Mouse (Mus musculus): ENCODE results near the gene C77080. TPM values are rescaled to one million over a fixed set of nuclear protein-coding genes. Genes with fewer than 3 reads are reported as not detected.

Gene C77080
- polyA plus RNA-seq, 1 experiment from 2014 or later: 1.4 TPM

Small RNA genes lying within 50 kb of the gene (microRNA-seq; reads per million reads assigned to microRNA genes)
- gene Gm22994: not detected

Other genes with a start within 250 kb of the C77080 start
- 5.4 and 7.7 TPM in 2 replicates for gene Rnf19b, start 203.1 kb downstream of the C77080 start, polyA plus RNA-seq (2015; fragmentation: Nextera tagmentation; extraction: Ambion mirVana)
- gene Tmem54, start 155.9 kb downstream of the C77080 start, polyA plus RNA-seq (2015; fragmentation: Nextera tagmentation; extraction: Ambion mirVana): 0.35 and 1.6 TPM in 2 replicates
- 0.68 and 1.2 TPM in 2 replicates for gene Hpca, start 139.4 kb downstream of the C77080 start, polyA plus RNA-seq (2015; fragmentation: Nextera tagmentation; extraction: Ambion mirVana)
- gene Fndc5, start 124.4 kb downstream of the C77080 start, polyA plus RNA-seq (2015; fragmentation: Nextera tagmentation; extraction: Ambion mirVana): 12.2 and 12.3 TPM in 2 replicates
- gene S100pbp, start 71.7 kb downstream of the C77080 start, polyA plus RNA-seq (2015; fragmentation: Nextera tagmentation; extraction: Ambion mirVana): 10.8 and 13.2 TPM in 2 replicates
- gene Yars, start 71.6 kb downstream of the C77080 start, polyA plus RNA-seq (2015; fragmentation: Nextera tagmentation; extraction: Ambion mirVana): 40.8 and 48.8 TPM in 2 replicates
- 2.1 and 2.3 TPM in 2 replicates for gene Sync, start 26.2 kb upstream of the C77080 start, polyA plus RNA-seq (2015; fragmentation: Nextera tagmentation; extraction: Ambion mirVana)
- gene Rbbp4, start 74.0 kb upstream of the C77080 start, polyA plus RNA-seq (2015; fragmentation: Nextera tagmentation; extraction: Ambion mirVana): 262 and 276 TPM in 2 replicates
- gene Zbtb8os, start 74.3 kb upstream of the C77080 start, polyA plus RNA-seq (2015; fragmentation: Nextera tagmentation; extraction: Ambion mirVana): 33.1 and 43.1 TPM in 2 replicates
- gene Zbtb8a, start 116.7 kb upstream of the C77080 start, polyA plus RNA-seq (2015; fragmentation: Nextera tagmentation; extraction: Ambion mirVana): 11.0 and 13.1 TPM in 2 replicates
- 5.8 and 6.2 TPM in 2 replicates for gene Zbtb8b, start 179.4 kb upstream of the C77080 start, polyA plus RNA-seq (2015; fragmentation: Nextera tagmentation; extraction: Ambion mirVana)
- gene Bsdc1, start 200.2 kb upstream of the C77080 start, polyA plus RNA-seq (2015; fragmentation: Nextera tagmentation; extraction: Ambion mirVana): 23.1 and 27.2 TPM in 2 replicates
- gene Tssk3, start 229.6 kb upstream of the C77080 start, polyA plus RNA-seq (2015; fragmentation: Nextera tagmentation; extraction: Ambion mirVana): not detected in 2 replicates
- 0.27 TPM in 1 of 2 replicates, not detected in the other for gene Fam229a, start 229.8 kb upstream of the C77080 start, polyA plus RNA-seq (2015; fragmentation: Nextera tagmentation; extraction: Ambion mirVana)